Mouse (Mus musculus): ENCODE measurements around the gene Ikzf3. TPM values are rescaled to one million over a fixed set of nuclear protein-coding genes. Genes with fewer than 3 reads are reported as not detected.

Gene Ikzf3
- polyA plus RNA-seq, 1 experiment: 10.1 TPM

GRCm38 (mm10) chr11:98497388-98498288 lies 48.2 kb downstream of the Ikzf3 start:
- 44% methylated on average over 22 of the region's 22 CpGs for WGBS
- no peak overlapping the region for H3K4me3 ChIP-seq (replicated peaks; ENCODE audit: extremely low read depth, low read depth, low read length)
- H3K4me1 ChIP-seq (ENCODE audit: control insufficient read depth, insufficient read depth, low read length): no peaks in the 10 kb centered on the region
- no peak for TF ChIP-seq CTCF (IDR thresholded peaks at IDR 0.05; ENCODE audit: insufficient read depth, low read length)
- no peak for TF ChIP-seq POLR2A (IDR thresholded peaks at IDR 0.05; ENCODE audit: borderline replicate concordance, extremely low read depth, low read depth, low read length)
- no peak for DNase-seq

DNA sequence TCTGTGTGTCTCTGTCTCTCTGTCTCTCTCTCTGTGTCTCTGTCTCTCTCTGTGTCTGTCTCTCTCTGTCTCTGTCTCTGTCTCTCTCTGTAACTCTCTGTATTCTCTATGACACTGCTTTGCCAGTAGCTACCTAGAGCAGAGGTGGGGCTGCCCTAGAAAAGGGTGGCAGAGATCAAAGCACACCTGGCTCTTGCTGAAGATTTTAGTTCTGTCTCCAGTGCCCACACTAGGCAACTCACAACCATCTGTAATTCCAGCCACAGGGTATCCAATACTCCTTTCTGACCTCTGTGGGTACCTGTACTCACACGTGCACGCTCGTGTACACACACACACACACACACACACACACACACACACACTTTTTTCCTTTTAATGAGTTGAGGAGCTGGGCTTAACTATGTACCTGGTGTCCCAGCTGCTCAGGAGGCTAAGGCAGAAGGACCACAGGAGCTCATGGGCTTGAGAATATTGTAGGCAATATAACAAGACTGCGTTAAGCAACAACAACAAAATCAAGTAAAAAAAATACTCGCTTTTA lies 50.6 kb downstream of the Ikzf3 start:
- WGBS: 84% methylated on average over 5 of the region's 5 CpGs
- no peak for DNase-seq
- no peak for TF ChIP-seq CTCF (IDR thresholded peaks at IDR 0.05; ENCODE audit: insufficient read depth, low read length)
- TF ChIP-seq POLR2A (IDR thresholded peaks at IDR 0.05; ENCODE audit: borderline replicate concordance, extremely low read depth, low read depth, low read length): no peak

GRCm38 (mm10) chr11:98493394-98493793 lies 52.4 kb downstream of the Ikzf3 start:
- DNase-seq: no peak
- TF ChIP-seq CTCF (IDR thresholded peaks at IDR 0.05; ENCODE audit: insufficient read depth, low read length): no peak
- TF ChIP-seq POLR2A (IDR thresholded peaks at IDR 0.05; ENCODE audit: borderline replicate concordance, extremely low read depth, low read depth, low read length): no peak
- H3K4me1 ChIP-seq (ENCODE audit: control insufficient read depth, insufficient read depth, low read length): no peaks in the 10 kb centered on the region
- WGBS: 42% methylated on average over 9 of the region's 9 CpGs
- no peak overlapping the region for H3K4me3 ChIP-seq (replicated peaks; ENCODE audit: extremely low read depth, low read depth, low read length)

More for the DNA sequence above, 50.6 kb downstream of the Ikzf3 start:
- H3K4me1 ChIP-seq (ENCODE audit: control insufficient read depth, insufficient read depth, low read length): no peaks in the 10 kb centered on the region
- H3K4me3 ChIP-seq (replicated peaks; ENCODE audit: extremely low read depth, low read depth, low read length): no peak overlapping the region

DNA sequence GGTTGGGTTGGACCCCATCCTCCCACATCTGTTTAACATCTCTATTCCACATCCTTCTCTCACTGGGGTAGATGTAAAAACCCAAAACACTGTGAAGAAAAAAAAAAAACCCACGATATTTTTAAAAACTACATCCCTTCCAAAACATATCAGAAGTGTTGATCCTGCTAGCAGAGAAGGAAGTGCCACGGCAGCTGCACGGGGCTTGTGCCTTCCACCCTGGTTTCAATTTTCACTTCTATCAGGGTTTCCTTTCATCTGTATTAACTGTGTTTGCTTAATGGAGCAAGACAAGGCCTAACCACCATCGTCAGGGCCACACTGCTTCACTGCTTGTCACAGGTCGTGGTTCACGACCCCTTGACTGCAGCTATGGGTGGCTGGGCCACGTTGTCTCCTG lies 52.9 kb downstream of the Ikzf3 start:
- TF ChIP-seq CTCF (IDR thresholded peaks at IDR 0.05; ENCODE audit: insufficient read depth, low read length): no peak
- TF ChIP-seq POLR2A (IDR thresholded peaks at IDR 0.05; ENCODE audit: borderline replicate concordance, extremely low read depth, low read depth, low read length): no peak
- DNase-seq: no peak
- Histone ChIP-seq H3K4me1 (ENCODE audit: control insufficient read depth, insufficient read depth, low read length) (no peaks in the 10 kb centered on the region), H3K4me3 (replicated peaks; ENCODE audit: extremely low read depth, low read depth, low read length) (no peak overlapping the region)
- WGBS: 17% methylated on average over 7 of the region's 7 CpGs

DNA sequence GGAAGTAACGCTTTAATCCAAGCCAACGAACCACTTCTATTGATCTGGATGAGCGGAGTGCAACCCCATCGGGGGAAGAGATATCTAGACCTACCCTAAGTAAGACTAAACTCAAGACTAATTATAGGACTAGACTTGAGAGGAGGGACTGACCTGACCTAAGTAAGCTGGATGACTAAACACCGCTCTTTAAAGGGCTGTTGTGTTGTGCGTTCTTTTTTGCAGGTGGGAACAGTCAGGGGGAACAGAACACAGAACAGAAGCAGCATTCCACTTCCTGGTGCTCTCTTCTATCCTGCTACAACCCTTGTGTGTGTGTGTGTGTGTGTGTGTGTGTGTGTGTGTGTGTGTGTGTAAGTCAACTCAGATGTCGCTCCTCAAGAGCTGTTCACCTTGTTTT lies 54.3 kb downstream of the Ikzf3 start:
- 71% methylated on average over 7 of the region's 7 CpGs for WGBS
- no peak for DNase-seq
- Histone ChIP-seq H3K4me1 (ENCODE audit: control insufficient read depth, insufficient read depth, low read length) (no peaks in the 10 kb centered on the region), H3K4me3 (replicated peaks; ENCODE audit: extremely low read depth, low read depth, low read length) (no peak overlapping the region)
- TF ChIP-seq CTCF (IDR thresholded peaks at IDR 0.05; ENCODE audit: insufficient read depth, low read length): no peak
- no peak for TF ChIP-seq POLR2A (IDR thresholded peaks at IDR 0.05; ENCODE audit: borderline replicate concordance, extremely low read depth, low read depth, low read length)

DNA sequence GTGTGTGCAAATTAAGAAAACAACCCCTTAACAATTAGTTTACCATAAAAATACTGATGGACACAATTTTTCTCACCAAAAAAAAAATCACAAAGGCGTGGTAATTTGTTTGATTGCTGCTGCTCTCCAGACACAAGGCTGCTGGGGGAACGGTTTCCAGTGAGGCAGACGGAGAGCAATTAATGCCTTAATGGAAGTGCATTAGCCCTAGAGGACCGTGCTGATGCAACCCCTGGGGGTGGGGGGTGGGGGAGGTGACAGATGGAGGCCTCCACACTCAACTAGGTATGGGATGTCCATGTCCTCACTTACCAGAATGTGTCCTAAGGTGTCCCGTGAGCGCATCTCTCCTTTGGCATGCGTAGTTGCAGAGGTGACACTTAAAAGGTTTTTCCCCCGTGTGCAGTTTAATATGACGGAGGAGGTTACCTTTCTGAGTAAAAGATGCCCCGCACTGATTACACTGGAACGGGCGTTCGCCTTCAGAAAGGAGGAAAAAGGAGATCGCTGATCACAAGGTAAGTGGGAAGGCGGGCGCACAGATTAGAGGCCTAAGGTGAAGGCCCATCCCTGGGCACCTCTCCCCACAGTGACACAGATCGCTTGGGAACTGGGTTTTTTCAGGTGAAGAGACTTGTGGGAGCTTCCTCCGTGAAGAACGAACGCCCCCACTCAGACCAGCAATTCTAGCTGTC lies 57.1 kb downstream of the Ikzf3 start:
- TF ChIP-seq POLR2A (IDR thresholded peaks at IDR 0.05; ENCODE audit: borderline replicate concordance, extremely low read depth, low read depth, low read length): no peak
- TF ChIP-seq CTCF (IDR thresholded peaks at IDR 0.05; ENCODE audit: insufficient read depth, low read length): no peak
- DNase-seq: no peak
- no peaks in the 10 kb centered on the region for H3K4me1 ChIP-seq (ENCODE audit: control insufficient read depth, insufficient read depth, low read length)
- no peak overlapping the region for H3K4me3 ChIP-seq (replicated peaks; ENCODE audit: extremely low read depth, low read depth, low read length)
- WGBS: 73% methylated on average over 20 of the region's 20 CpGs

DNA sequence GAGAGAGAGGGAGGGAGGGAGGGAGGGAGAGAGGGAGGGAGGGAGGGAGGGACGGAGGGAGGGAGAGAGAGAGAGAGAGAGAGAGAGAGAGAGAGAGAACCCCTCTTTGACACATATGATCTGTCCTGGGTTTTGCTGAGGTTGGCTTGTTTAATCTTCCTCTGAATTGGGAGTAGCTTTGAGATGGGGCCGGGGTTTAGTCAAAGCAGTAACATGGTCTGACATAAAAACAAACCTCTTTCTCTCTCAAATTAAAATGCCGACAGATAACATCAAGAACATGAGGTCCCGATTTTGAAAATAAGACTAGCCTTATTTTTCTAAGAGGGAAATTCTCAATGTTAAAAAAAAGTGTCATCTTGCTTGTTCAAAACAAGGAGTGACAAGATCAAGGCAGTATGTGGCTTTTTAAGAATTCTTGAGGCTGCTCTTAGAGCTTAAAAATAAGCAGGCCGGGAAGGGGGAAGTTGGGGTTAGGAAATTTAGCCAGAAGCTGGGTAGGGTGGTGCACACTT lies 58.2 kb downstream of the Ikzf3 start:
- TF ChIP-seq CTCF (IDR thresholded peaks at IDR 0.05; ENCODE audit: insufficient read depth, low read length) (no peak), POLR2A (IDR thresholded peaks at IDR 0.05; ENCODE audit: borderline replicate concordance, extremely low read depth, low read depth, low read length) (no peak)
- Histone ChIP-seq H3K4me1 (ENCODE audit: control insufficient read depth, insufficient read depth, low read length) (no peaks in the 10 kb centered on the region), H3K4me3 (replicated peaks; ENCODE audit: extremely low read depth, low read depth, low read length) (no peak overlapping the region)
- DNase-seq: no peak
- 59% methylated on average over 5 of the region's 5 CpGs for WGBS

- H3K4me1 ChIP-seq (ENCODE audit: control insufficient read depth, insufficient read depth, low read length): no peaks in the 10 kb centered on the region
- WGBS: 71% methylated on average over 2 of the region's 2 CpGs
- no peak overlapping the region for H3K4me3 ChIP-seq (replicated peaks; ENCODE audit: extremely low read depth, low read depth, low read length)
- TF ChIP-seq CTCF (IDR thresholded peaks at IDR 0.05; ENCODE audit: insufficient read depth, low read length) (no peak), POLR2A (IDR thresholded peaks at IDR 0.05; ENCODE audit: borderline replicate concordance, extremely low read depth, low read depth, low read length) (no peak)
- DNase-seq: no peak
Measured at GRCm38 (mm10) chr11:98485749-98486148, 60.1 kb downstream of the Ikzf3 start.

DNA sequence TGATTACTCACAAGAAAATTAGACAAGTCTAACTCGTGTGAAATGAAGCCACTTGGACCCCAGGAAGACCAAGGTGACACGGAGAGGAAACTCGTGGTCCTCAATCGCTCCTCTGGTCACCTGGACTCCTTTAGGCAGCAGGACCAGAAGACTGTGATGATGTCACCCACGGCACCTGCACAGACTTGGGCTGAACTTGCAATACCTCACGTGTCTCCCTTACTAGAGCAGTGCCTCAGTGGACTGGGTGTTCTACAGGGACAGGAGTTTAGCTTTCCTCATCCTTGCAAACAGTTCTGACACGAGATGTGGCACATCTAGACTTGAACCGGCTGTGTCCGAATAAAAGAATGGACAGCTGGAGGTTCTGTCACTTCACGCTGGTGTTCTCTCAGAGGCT lies 63.8 kb downstream of the Ikzf3 start:
- TF ChIP-seq POLR2A (IDR thresholded peaks at IDR 0.05; ENCODE audit: borderline replicate concordance, extremely low read depth, low read depth, low read length) (no peak), CTCF (IDR thresholded peaks at IDR 0.05; ENCODE audit: insufficient read depth, low read length) (no peak)
- no peak for DNase-seq
- no peaks in the 10 kb centered on the region for H3K4me1 ChIP-seq (ENCODE audit: control insufficient read depth, insufficient read depth, low read length)
- 79% methylated on average over 10 of the region's 10 CpGs for WGBS
- no peak overlapping the region for H3K4me3 ChIP-seq (replicated peaks; ENCODE audit: extremely low read depth, low read depth, low read length)

Data from lung, adult 2 months (tissue).